ENCODE assay signal across 8 mouse cellular contexts in the genomic region with DNA sequence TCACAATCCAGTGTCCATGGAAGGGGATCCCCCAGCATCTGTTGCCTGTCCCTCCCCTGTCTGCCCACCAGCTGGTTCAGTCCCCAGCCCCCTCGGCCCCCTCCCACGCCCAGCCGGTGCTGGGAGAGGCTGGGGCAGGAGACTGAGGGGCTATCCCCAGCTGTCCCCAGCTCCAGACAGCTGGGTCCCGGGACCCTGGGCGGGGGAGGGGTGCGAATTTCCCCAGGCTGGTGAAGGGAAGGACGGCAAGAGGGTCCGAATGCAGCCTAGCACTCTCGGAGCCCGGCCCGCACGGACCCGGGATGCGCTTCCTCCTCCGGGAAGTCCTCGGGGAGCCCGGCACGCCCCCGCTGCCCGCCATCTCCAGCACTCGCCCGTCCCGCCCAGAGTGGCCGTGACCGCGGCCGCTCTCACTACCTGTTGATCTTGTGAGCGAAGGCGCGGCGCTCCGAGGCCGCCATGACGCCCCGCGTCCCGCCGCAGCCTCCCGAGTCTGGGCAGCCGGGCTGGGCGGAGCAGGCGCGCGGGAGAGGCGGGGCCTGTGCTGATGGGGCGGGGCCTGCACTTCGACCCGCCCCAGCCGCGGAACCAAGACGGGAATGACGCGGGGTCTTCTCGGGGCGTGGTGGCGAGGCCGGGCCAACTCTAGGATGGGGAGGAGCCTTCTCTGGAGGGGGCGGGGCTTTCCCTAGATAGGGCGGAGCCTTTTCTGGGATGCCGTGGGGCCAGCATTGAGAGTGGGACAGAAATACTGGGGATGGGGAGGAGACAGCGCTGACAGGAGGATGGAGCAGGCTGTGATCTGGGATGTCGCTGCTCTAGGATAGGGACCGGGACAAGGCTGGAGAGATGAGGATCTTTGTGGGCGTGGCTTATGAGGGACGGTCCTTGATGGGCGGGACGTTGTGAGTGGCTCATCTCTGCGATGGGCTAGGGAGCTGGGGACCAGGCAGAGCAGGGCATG. TPM values are rescaled to one million over a fixed set of nuclear protein-coding genes. Genes with fewer than 3 reads are reported as not detected.
DNase-seq lines count a peak whose midpoint lies in the region; ATAC-seq and TF ChIP-seq lines count a peak whose summit lies in the region.

TSS of gene Dock6 (minus strand) at position 508 of the 964 bp plus-strand sequence.

- H3K27ac ChIP-seq in hindbrain, embryonic 13.5 days = 0 out of 2 replicates have a peak within 1 kb of the TSS, but pooled peaks have one; percentile 44

- peak within 1 kb of the TSS; percentile 49 for H3K4me3 ChIP-seq in hindbrain, embryonic 13.5 days

- H3K27me3 ChIP-seq in Patski = no peaks in the 10 kb centered on the region
- peaks cover 8% of the 10 kb centered on the region; the same call in 1 of the 2 replicates for H3K27me3 ChIP-seq in hindbrain, embryonic 13.5 days

- CTCF ChIA-PET in Patski (lab: Charles Lee) = no interaction called here

- TF ChIP-seq CTCF in Patski (IDR thresholded peaks at IDR 0.05) = no peak

- ATAC-seq in Patski = peak; percentile 93
- ATAC-seq in hindbrain, embryonic 13.5 days (ENCODE audit: low FRiP score) = peak; percentile 87

- WGBS in hindbrain, embryonic 13.5 days = under 1% methylated on average over 54 of the region's 68 CpGs

- DNase-seq in Patski (ENCODE audit: low read depth, low spot score) = no peak
- DNase-seq in cerebellum, postnatal 14 days = peak; percentile 62 to 72
- peak; percentile 59 to 65 for DNase-seq in frontal cortex, postnatal 25 days (ENCODE audit: low spot score in 2 of 2)
- peak; percentile 48 to 64 for DNase-seq in layer of hippocampus, postnatal 25 days (ENCODE audit: extremely low spot score in 1 of 2, low spot score in 1 of 2)
- DNase-seq in lung, postnatal 14 days = peak; percentile 92
- DNase-seq in ovary, postnatal 36 days (ENCODE audit: low spot score) = peak; percentile 90
- peak; percentile 78 for DNase-seq in thymus, postnatal 25 days

- H3K36me3 ChIP-seq in hindbrain, embryonic 13.5 days = no peaks in the 10 kb centered on the region

- POLR2A ChIA-PET in Patski (lab: Charles Lee) = interaction anchor here (1.5 kb wide), 1 partner anchor 10 kb away, joined by 4 read pairs; no protein-coding TSS in a partner anchor

- peak within 1 kb of the TSS; percentile 69 for H3K9ac ChIP-seq in hindbrain, embryonic 13.5 days

- H3K4me1 ChIP-seq in hindbrain, embryonic 13.5 days (replicated peaks) = peaks cover 23% of the 10 kb centered on the region

- in situ Hi-C loops in Patski (cut with MboI; ENCODE audit: low pct_unique_long_range_greater_than_20kb) = no loop called here

- H3K4me2 ChIP-seq in hindbrain, embryonic 13.5 days = peak within 1 kb of the TSS; percentile 59

- H3K9me3 ChIP-seq in hindbrain, embryonic 13.5 days = no peaks in the 10 kb centered on the region

RNA-seq across cellular contexts. Expression of gene Dock6, which starts in this region (rescaled TPM):
- 36.1 TPM for polyA plus RNA-seq in Patski (2021)
- polyA plus RNA-seq in hindbrain, embryonic 13.5 days (2015; fragmentation: Nextera tagmentation; extraction: Ambion mirVana) = 17.2 and 18.2 TPM in 2 replicates
- 10 to 100 TPM; 13.1 to 18.4 TPM for total RNA-seq in layer of hippocampus, postnatal 25 days (2021)
